Mouse (Mus musculus): ENCODE data around the gene Sema3e. TPM values are rescaled to one million over a fixed set of nuclear protein-coding genes. Genes with fewer than 3 reads are reported as not detected.

Sema3e gene
- total and polyA plus RNA-seq, 2 experiments from 2014 or later = 2.8 to 5.2 TPM

GRCm38 (mm10) chr5:14111401-14111800 is 86.3 kb downstream of the Sema3e start:
- TF ChIP-seq CTCF (IDR thresholded peaks at IDR 0.05) = no peak
- DNase-seq (ENCODE audit: low spot score) (no peak), ATAC-seq (ENCODE audit: low FRiP score) (no peak)
- Histone ChIP-seq H3K4me3 (ENCODE audit: low read depth, low read length) (no peak overlapping the region), H3K27me3 (ENCODE audit: insufficient read depth, low read length) (no peaks in the 10 kb centered on the region), H3K4me1 (ENCODE audit: insufficient read depth, low read length) (no peaks in the 10 kb centered on the region), H3K4me2 (ENCODE audit: low read depth, low read length, poor library complexity, severe bottlenecking) (no peak overlapping the region), H3K9ac (replicated peaks; ENCODE audit: low read length, poor library complexity, severe bottlenecking) (no peak overlapping the region), H3K36me3 (ENCODE audit: insufficient read depth, low read length) (no peaks in the 10 kb centered on the region), H3K9me3 (ENCODE audit: low read length) (no peaks in the 10 kb centered on the region), H3K27ac (ENCODE audit: low read depth, low read length) (no peak overlapping the region)
- 82% methylated on average over 4 of the region's 4 CpGs for WGBS

GRCm38 (mm10) chr5:14121902-14122301 is 96.8 kb downstream of the Sema3e start:
- no peaks in the 10 kb centered on the region for H3K36me3 ChIP-seq (ENCODE audit: insufficient read depth, low read length)
- no peak overlapping the region for H3K4me2 ChIP-seq (ENCODE audit: low read depth, low read length, poor library complexity, severe bottlenecking)
- WGBS = 60% methylated on average over 5 of the region's 5 CpGs
- no peaks in the 10 kb centered on the region for H3K9me3 ChIP-seq (ENCODE audit: low read length)
- H3K27me3 ChIP-seq (ENCODE audit: insufficient read depth, low read length) = no peaks in the 10 kb centered on the region
- no peaks in the 10 kb centered on the region for H3K4me1 ChIP-seq (ENCODE audit: insufficient read depth, low read length)
- H3K4me3 ChIP-seq (ENCODE audit: low read depth, low read length) = no peak overlapping the region
- no peak overlapping the region for H3K9ac ChIP-seq (replicated peaks; ENCODE audit: low read length, poor library complexity, severe bottlenecking)
- H3K27ac ChIP-seq (ENCODE audit: low read depth, low read length) = no peak overlapping the region
- DNase-seq (ENCODE audit: low spot score) = no peak
- ATAC-seq (ENCODE audit: low FRiP score) = no peak
- TF ChIP-seq CTCF (IDR thresholded peaks at IDR 0.05) = no peak

- Histone ChIP-seq H3K9me3 (ENCODE audit: low read length) (no peaks in the 10 kb centered on the region), H3K4me2 (ENCODE audit: low read depth, low read length, poor library complexity, severe bottlenecking) (no peak overlapping the region), H3K4me3 (ENCODE audit: low read depth, low read length) (no peak overlapping the region), H3K27me3 (ENCODE audit: insufficient read depth, low read length) (no peaks in the 10 kb centered on the region), H3K9ac (replicated peaks; ENCODE audit: low read length, poor library complexity, severe bottlenecking) (no peak overlapping the region), H3K36me3 (ENCODE audit: insufficient read depth, low read length) (no peaks in the 10 kb centered on the region), H3K4me1 (ENCODE audit: insufficient read depth, low read length) (no peaks in the 10 kb centered on the region), H3K27ac (ENCODE audit: low read depth, low read length) (no peak overlapping the region)
- TF ChIP-seq CTCF (IDR thresholded peaks at IDR 0.05) = no peak
- DNase-seq (ENCODE audit: low spot score) (no peak), ATAC-seq (ENCODE audit: low FRiP score) (no peak)
- WGBS = 52% methylated on average over 1 of the region's 1 CpGs
Measured at GRCm38 (mm10) chr5:14126591-14126990, 101.5 kb downstream of the Sema3e start.

GRCm38 (mm10) chr5:14135929-14136328 is 110.9 kb downstream of the Sema3e start:
- Histone ChIP-seq H3K36me3 (ENCODE audit: insufficient read depth, low read length) (no peaks in the 10 kb centered on the region), H3K9me3 (ENCODE audit: low read length) (no peaks in the 10 kb centered on the region), H3K27ac (ENCODE audit: low read depth, low read length) (no peak overlapping the region), H3K4me1 (ENCODE audit: insufficient read depth, low read length) (no peaks in the 10 kb centered on the region), H3K9ac (replicated peaks; ENCODE audit: low read length, poor library complexity, severe bottlenecking) (no peak overlapping the region), H3K27me3 (ENCODE audit: insufficient read depth, low read length) (no peaks in the 10 kb centered on the region), H3K4me2 (ENCODE audit: low read depth, low read length, poor library complexity, severe bottlenecking) (no peak overlapping the region), H3K4me3 (ENCODE audit: low read depth, low read length) (no peak overlapping the region)
- TF ChIP-seq CTCF (IDR thresholded peaks at IDR 0.05) = no peak
- WGBS = 42% methylated on average over 8 of the region's 8 CpGs
- DNase-seq (ENCODE audit: low spot score) = no peak
- ATAC-seq (ENCODE audit: low FRiP score) = no peak

- no peaks in the 10 kb centered on the region for H3K9me3 ChIP-seq (ENCODE audit: low read length)
- no peak for TF ChIP-seq CTCF (IDR thresholded peaks at IDR 0.05)
- H3K4me2 ChIP-seq (ENCODE audit: low read depth, low read length, poor library complexity, severe bottlenecking) = no peak overlapping the region
- no peak overlapping the region for H3K9ac ChIP-seq (replicated peaks; ENCODE audit: low read length, poor library complexity, severe bottlenecking)
- DNase-seq (ENCODE audit: low spot score) = no peak
- no peaks in the 10 kb centered on the region for H3K36me3 ChIP-seq (ENCODE audit: insufficient read depth, low read length)
- 94% methylated on average over 1 of the region's 1 CpGs for WGBS
- no peaks in the 10 kb centered on the region for H3K4me1 ChIP-seq (ENCODE audit: insufficient read depth, low read length)
- no peak for ATAC-seq (ENCODE audit: low FRiP score)
- H3K27me3 ChIP-seq (ENCODE audit: insufficient read depth, low read length) = no peaks in the 10 kb centered on the region
- H3K4me3 ChIP-seq (ENCODE audit: low read depth, low read length) = no peak overlapping the region
- no peak overlapping the region for H3K27ac ChIP-seq (ENCODE audit: low read depth, low read length)
Measured at GRCm38 (mm10) chr5:14138725-14139124, 113.6 kb downstream of the Sema3e start.

GRCm38 (mm10) chr5:14162579-14162978 is 137.5 kb downstream of the Sema3e start:
- 78% methylated on average over 5 of the region's 5 CpGs for WGBS
- no peak overlapping the region for H3K27ac ChIP-seq (ENCODE audit: low read depth, low read length)
- H3K4me1 ChIP-seq (ENCODE audit: insufficient read depth, low read length) = no peaks in the 10 kb centered on the region
- H3K27me3 ChIP-seq (ENCODE audit: insufficient read depth, low read length) = no peaks in the 10 kb centered on the region
- H3K4me3 ChIP-seq (ENCODE audit: low read depth, low read length) = no peak overlapping the region
- H3K36me3 ChIP-seq (ENCODE audit: insufficient read depth, low read length) = no peaks in the 10 kb centered on the region
- no peak for ATAC-seq (ENCODE audit: low FRiP score)
- peak; percentile 14 for DNase-seq (ENCODE audit: low spot score)
- H3K9ac ChIP-seq (replicated peaks; ENCODE audit: low read length, poor library complexity, severe bottlenecking) = no peak overlapping the region
- no peak overlapping the region for H3K4me2 ChIP-seq (ENCODE audit: low read depth, low read length, poor library complexity, severe bottlenecking)
- H3K9me3 ChIP-seq (ENCODE audit: low read length) = no peaks in the 10 kb centered on the region
- TF ChIP-seq CTCF (IDR thresholded peaks at IDR 0.05) = no peak
